Mouse (Mus musculus) CD4-positive, CD25-positive, alpha-beta regulatory T cell, adult 9 weeks (primary cell): ENCODE measurements around the gene Aqp11. TPM values are rescaled to one million over a fixed set of nuclear protein-coding genes. Genes with fewer than 3 reads are reported as not detected.

Experiments
- polyA plus RNA-seq: library from polyadenylated mRNA; unstranded; fragments of 100-300 nt; shearing (Covaris generic); gene quantifications from one replicate; pipeline ENCODE4 v1.2.1, GENCODE M21; 2017

The Aqp11 gene
- polyA plus RNA-seq: 2.3 TPM

DNA sequence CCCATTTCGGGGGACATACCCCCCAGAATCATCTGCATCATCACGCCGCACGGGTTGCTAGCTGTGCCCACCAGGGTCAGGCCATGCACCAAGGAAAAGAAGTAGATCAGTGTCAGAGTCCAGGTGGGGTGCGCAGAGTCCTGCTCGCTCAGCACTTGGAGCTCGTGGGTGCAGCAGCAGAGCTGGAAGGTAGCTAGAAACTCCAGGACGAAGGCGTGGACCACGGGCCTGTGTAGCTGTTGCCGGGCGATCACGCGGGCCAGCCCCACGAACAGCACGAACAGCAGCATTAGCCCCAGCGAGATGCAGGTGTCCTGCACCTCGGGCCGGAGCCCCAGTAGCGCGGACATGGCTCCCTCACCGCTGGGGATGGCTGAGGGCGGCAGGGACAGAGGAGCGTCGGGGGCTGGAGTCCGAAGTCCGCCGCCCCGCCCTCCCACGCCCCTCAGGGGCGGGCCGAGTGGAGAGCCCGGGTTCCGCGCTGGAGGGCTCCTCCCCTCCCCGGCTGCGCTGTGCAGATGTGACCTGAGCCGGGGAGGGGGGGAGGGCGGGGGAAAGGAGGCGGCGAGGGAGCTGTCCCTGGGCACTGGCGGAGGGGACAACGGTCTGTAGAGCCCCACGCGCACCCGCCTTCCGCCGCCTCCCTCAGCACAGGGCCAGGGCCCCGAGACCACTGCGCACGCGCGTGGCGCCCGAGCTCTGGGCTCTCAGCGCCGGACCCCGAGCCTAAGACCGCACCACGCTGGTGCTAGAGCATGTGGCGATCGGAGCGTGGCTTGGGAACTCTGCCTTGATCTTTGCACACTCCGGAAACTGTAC, at the start of gene Aqp11:
Gene Aqp11 (minus strand): TSS at position 652 of the 819 bp plus-strand sequence.

DNA sequence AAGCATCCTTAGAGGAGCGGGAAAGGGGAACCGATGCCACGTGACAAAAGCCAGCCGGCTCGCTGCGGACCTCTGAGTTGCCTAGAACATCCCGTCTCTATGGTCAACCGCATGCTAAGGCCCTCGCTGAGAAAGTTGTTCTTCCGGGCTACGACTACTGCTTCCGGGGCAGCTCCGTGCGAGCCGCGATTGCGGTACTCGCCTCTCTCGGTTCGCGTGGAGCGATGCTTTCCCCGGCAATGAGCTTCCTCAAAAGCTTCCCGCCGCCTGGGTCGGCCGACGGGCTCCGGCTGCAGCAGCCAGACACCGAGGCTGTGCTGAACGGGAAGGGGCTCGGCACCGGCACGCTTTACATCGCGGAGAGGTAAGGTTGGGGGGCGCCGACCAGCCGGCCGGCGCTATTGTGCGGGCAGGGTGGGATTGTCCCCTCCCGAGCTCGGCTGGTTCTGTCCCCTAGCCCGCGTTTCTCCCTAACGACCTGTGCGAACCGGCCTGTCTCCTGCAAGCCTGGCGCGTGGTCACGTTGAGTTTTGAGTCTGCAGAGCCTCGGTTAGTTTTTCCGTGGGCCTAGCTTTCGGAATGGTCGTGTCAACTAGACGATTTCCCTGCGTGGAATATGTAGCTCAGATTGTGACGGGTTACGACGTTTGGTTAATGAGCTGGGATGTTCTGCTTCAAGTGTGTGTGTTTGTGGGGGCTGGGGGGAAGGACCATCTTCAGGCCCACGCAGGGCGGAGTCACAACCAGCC, 41.4 kb downstream of the Aqp11 start, which contains the start of gene Clns1a:
Gene Clns1a (plus strand): TSS at position 129 of the 749 bp plus-strand sequence.

Other genes starting within 250 kb of the Aqp11 start
- gene Aamdc, start 158.8 kb downstream of the Aqp11 start, polyA plus RNA-seq: 55.8 TPM
- 17.9 TPM for gene Rsf1, start 158.4 kb downstream of the Aqp11 start, polyA plus RNA-seq
- gene Clns1a, start 41.7 kb downstream of the Aqp11 start, polyA plus RNA-seq: 157 TPM
- 9.0 TPM for gene Pak1, start 50.3 kb upstream of the Aqp11 start, polyA plus RNA-seq
- not detected for gene Gdpd4, start 181.7 kb upstream of the Aqp11 start, polyA plus RNA-seq